Mouse (Mus musculus) neural tube, embryonic 12.5 days (tissue): ENCODE measurements around the gene Csdc2. TPM values are rescaled to one million over a fixed set of nuclear protein-coding genes. Genes with fewer than 3 reads are reported as not detected.

ENCODE experiments used
- ATAC-seq: fragments of 200-750 bp; cut with Nextera tagmentation; 2 replicates; pipeline ENCODE4 v1.8.0; 2017; ENCODE audit warnings: low read depth, mild to moderate bottlenecking, moderate TSS enrichment, moderate library complexity; ENCODE audit not compliant: low FRiP score
- H3K27ac ChIP-seq: fragments of 300-500 bp; sonication (generic); 2 replicates; pipeline ENCODE4 v1.5.1; 2016
- H3K27me3 ChIP-seq: fragments of 300-500 bp; sonication (generic); replicated peaks from 2 replicates; pipeline ENCODE4 v1.6.1; 2016; ENCODE audit warnings: mild to moderate bottlenecking
- H3K36me3 ChIP-seq: fragments of 300-500 bp; sonication (generic); 2 replicates; pipeline ENCODE4 v1.6.1; 2016; ENCODE audit warnings: mild to moderate bottlenecking
- H3K4me1 ChIP-seq: fragments of 300-500 bp; sonication (generic); 2 replicates; pipeline ENCODE4 v1.6.1; 2016
- H3K4me2 ChIP-seq: fragments of 300-500 bp; sonication (generic); replicated peaks from 2 replicates; pipeline ENCODE4 v1.6.1; 2016; ENCODE audit warnings: mild to moderate bottlenecking
- H3K4me3 ChIP-seq: fragments of 300-500 bp; sonication (generic); 2 replicates; pipeline ENCODE4 v1.5.1; 2016
- H3K9ac ChIP-seq: fragments of 300-500 bp; sonication (generic); 2 replicates; pipeline ENCODE4 v1.6.1; 2016; ENCODE audit warnings: mild to moderate bottlenecking
- H3K9me3 ChIP-seq: fragments of 300-500 bp; sonication (generic); 2 replicates; pipeline ENCODE4 v1.6.1; 2016; ENCODE audit warnings: mild to moderate bottlenecking
- WGBS: fragments of 180-500 bp; shearing (Covaris S2); methylation state at CpG from one replicate; pipeline ENCODE4 v1.1.7; 2016; 5-methylcytosine and 5-hydroxymethylcytosine counted together
- polyA plus RNA-seq: library from polyadenylated mRNA; unstranded; fragments of >200 nt; fragmentation: Nextera tagmentation; extraction: Ambion mirVana; gene quantifications from 2 replicates; pipeline ENCODE4 v1.2.1, GENCODE M21; 2016

Gene Csdc2
- polyA plus RNA-seq, 1 experiment from 2014 or later = 64.8 TPM

- H3K27me3 ChIP-seq = no peaks in the 10 kb centered on the region
- no peaks in the 10 kb centered on the region for H3K9me3 ChIP-seq
- H3K4me1 ChIP-seq = no peaks in the 10 kb centered on the region
- no peaks in the 10 kb centered on the region for H3K36me3 ChIP-seq
- H3K4me3 ChIP-seq = no peak overlapping the region
- no peak for ATAC-seq
- WGBS = 55% methylated on average over 2 of the region's 2 CpGs
- H3K27ac ChIP-seq = no peak overlapping the region
- no peak overlapping the region for H3K4me2 ChIP-seq
- H3K9ac ChIP-seq = no peak overlapping the region
Observed at GRCm38 (mm10) chr15:81985267-81986161, 49.0 kb downstream of the Csdc2 start.

- no peaks in the 10 kb centered on the region for H3K4me1 ChIP-seq
- no peaks in the 10 kb centered on the region for H3K9me3 ChIP-seq
- 0 out of 2 replicates have a peak, but pooled peaks cover 3% of the 10 kb centered on the region for H3K36me3 ChIP-seq
- ATAC-seq = no peak
- no peak within 1 kb of the TSS for H3K9ac ChIP-seq
- H3K4me2 ChIP-seq = no peak within 1 kb of the TSS
- H3K27me3 ChIP-seq = no peaks in the 10 kb centered on the region
- no peak within 1 kb of the TSS for H3K4me3 ChIP-seq
- no peak within 1 kb of the TSS for H3K27ac ChIP-seq
- 90% methylated on average over 3 of the region's 3 CpGs for WGBS
Observed at GRCm38 (mm10) chr15:81987646-81988045, 51.1 kb downstream of the Csdc2 start, which contains the start of gene Xrcc6. Gene Xrcc6 (plus strand): TSS chr15:81987835.

GRCm38 (mm10) chr15:81989371-81990062, 53.0 kb downstream of the Csdc2 start:
- no peak for ATAC-seq
- no peaks in the 10 kb centered on the region for H3K4me1 ChIP-seq
- H3K27me3 ChIP-seq = no peaks in the 10 kb centered on the region
- H3K9ac ChIP-seq = peak overlapping the region; percentile 33; the same call in 1 of the 2 replicates
- H3K4me2 ChIP-seq = no peak overlapping the region
- no peak overlapping the region for H3K27ac ChIP-seq
- 44% methylated on average over 11 of the region's 11 CpGs for WGBS
- H3K9me3 ChIP-seq = no peaks in the 10 kb centered on the region
- peaks cover 18% of the 10 kb centered on the region for H3K36me3 ChIP-seq
- no peak overlapping the region for H3K4me3 ChIP-seq

GRCm38 (mm10) chr15:81990549-81990948, 54.0 kb downstream of the Csdc2 start:
- H3K4me3 ChIP-seq = no peak overlapping the region
- no peaks in the 10 kb centered on the region for H3K9me3 ChIP-seq
- no peak overlapping the region for H3K4me2 ChIP-seq
- 61% methylated on average over 7 of the region's 7 CpGs for WGBS
- no peaks in the 10 kb centered on the region for H3K4me1 ChIP-seq
- no peak overlapping the region for H3K9ac ChIP-seq
- H3K36me3 ChIP-seq = peaks cover 23% of the 10 kb centered on the region
- ATAC-seq = no peak
- H3K27me3 ChIP-seq = no peaks in the 10 kb centered on the region
- H3K27ac ChIP-seq = no peak overlapping the region

GRCm38 (mm10) chr15:81993992-81994391, 57.4 kb downstream of the Csdc2 start:
- no peaks in the 10 kb centered on the region for H3K4me1 ChIP-seq
- 80% methylated on average over 6 of the region's 6 CpGs for WGBS

More at GRCm38 (mm10) chr15:81993992-81994391, 57.4 kb downstream of the Csdc2 start:
- Histone ChIP-seq H3K9ac (no peak overlapping the region), H3K27ac (no peak overlapping the region), H3K27me3 (no peaks in the 10 kb centered on the region), H3K9me3 (no peaks in the 10 kb centered on the region), H3K4me3 (no peak overlapping the region), H3K4me2 (no peak overlapping the region), H3K36me3 (peaks cover 44% of the 10 kb centered on the region)
- no peak for ATAC-seq

Other genes with a start within 250 kb of the Csdc2 start
- 5.9 and 6.4 TPM in 2 replicates for gene Chadl, start 239.5 kb upstream of the Csdc2 start, polyA plus RNA-seq
- gene Zc3h7b, start 191.7 kb upstream of the Csdc2 start, polyA plus RNA-seq = 40.3 and 48.3 TPM in 2 replicates
- gene Rangap1, start 191.2 kb upstream of the Csdc2 start, polyA plus RNA-seq = 134 and 140 TPM in 2 replicates
- 23.2 and 24.9 TPM in 2 replicates for gene Tef, start 134.3 kb upstream of the Csdc2 start, polyA plus RNA-seq
- 21.6 and 21.7 TPM in 2 replicates for gene Tob2, start 78.0 kb upstream of the Csdc2 start, polyA plus RNA-seq
- gene Phf5a, start 64.8 kb upstream of the Csdc2 start, polyA plus RNA-seq = 123 and 126 TPM in 2 replicates
- gene Aco2, start 64.5 kb upstream of the Csdc2 start, polyA plus RNA-seq = 213 TPM in 2 replicates
- 61.8 and 73.1 TPM in 2 replicates for gene Polr3h, start 10.5 kb upstream of the Csdc2 start, polyA plus RNA-seq
- 40.1 and 42.0 TPM in 2 replicates for gene Pmm1, start 24.2 kb downstream of the Csdc2 start, polyA plus RNA-seq
- not detected in 2 replicates for gene 1700029P11Rik, start 43.8 kb downstream of the Csdc2 start, polyA plus RNA-seq
- 52.6 and 53.4 TPM in 2 replicates for gene Xrcc6, start 51.1 kb downstream of the Csdc2 start, polyA plus RNA-seq
- gene Desi1, start 97.1 kb downstream of the Csdc2 start, polyA plus RNA-seq = 42.9 and 48.5 TPM in 2 replicates
- gene Snu13, start 110.8 kb downstream of the Csdc2 start, polyA plus RNA-seq = 188 and 193 TPM in 2 replicates
- gene 4930407I10Rik, start 122.4 kb downstream of the Csdc2 start, polyA plus RNA-seq = 0.04 TPM in 1 of 2 replicates, not detected in the other
- gene Mei1, start 133.2 kb downstream of the Csdc2 start, polyA plus RNA-seq = 0.05 and 0.08 TPM in 2 replicates
- 17.8 and 20.3 TPM in 2 replicates for gene Ccdc134, start 191.2 kb downstream of the Csdc2 start, polyA plus RNA-seq
- gene Srebf2, start 210.4 kb downstream of the Csdc2 start, polyA plus RNA-seq = 238 and 239 TPM in 2 replicates